Mouse (Mus musculus) midbrain, embryonic 13.5 days (tissue): ENCODE results near the gene Traf3ip3. TPM values are rescaled to one million over a fixed set of nuclear protein-coding genes. Genes with fewer than 3 reads are reported as not detected.

ENCODE experiments used
- ATAC-seq: fragments of 200-750 bp; cut with Nextera tagmentation; 2 replicates; pipeline ENCODE4 v1.8.0; 2017; ENCODE audit warnings: mild to moderate bottlenecking, moderate TSS enrichment, moderate library complexity
- H3K27ac ChIP-seq: fragments of 300-500 bp; sonication (generic); 2 replicates; pipeline ENCODE4 v1.5.1; 2015; ENCODE audit warnings: inconsistent platforms, mild to moderate bottlenecking, moderate library complexity
- H3K27me3 ChIP-seq: fragments of 300-500 bp; sonication (generic); 2 replicates; pipeline ENCODE4 v1.6.1; 2015; ENCODE audit warnings: mild to moderate bottlenecking, inconsistent platforms
- H3K36me3 ChIP-seq: fragments of 300-500 bp; sonication (generic); 2 replicates; pipeline ENCODE4 v1.6.1; 2015; ENCODE audit warnings: mild to moderate bottlenecking, inconsistent platforms
- H3K4me1 ChIP-seq: fragments of 300-500 bp; sonication (generic); replicated peaks from 2 replicates; pipeline ENCODE4 v1.6.1; 2015; ENCODE audit warnings: inconsistent platforms
- H3K4me2 ChIP-seq: fragments of 300-500 bp; sonication (generic); replicated peaks from 2 replicates; pipeline ENCODE4 v1.6.1; 2015; ENCODE audit warnings: moderate library complexity, mild to moderate bottlenecking, inconsistent platforms
- H3K4me3 ChIP-seq: fragments of 300-500 bp; sonication (generic); replicated peaks from 2 replicates; pipeline ENCODE4 v1.5.1; 2015; ENCODE audit warnings: mild to moderate bottlenecking, inconsistent platforms
- H3K9ac ChIP-seq: fragments of 300-500 bp; sonication (generic); replicated peaks from 2 replicates; pipeline ENCODE4 v1.6.1; 2015; ENCODE audit warnings: mild to moderate bottlenecking, inconsistent platforms
- H3K9me3 ChIP-seq: fragments of 300-500 bp; sonication (generic); 2 replicates; pipeline ENCODE4 v1.6.1; 2016; ENCODE audit warnings: mild to moderate bottlenecking, inconsistent platforms
- WGBS: fragments of 180-500 bp; shearing (Covaris S2); methylation state at CpG from one replicate; pipeline ENCODE4 v1.1.7; 2015; 5-methylcytosine and 5-hydroxymethylcytosine counted together
- polyA plus RNA-seq: library from polyadenylated mRNA; unstranded; fragments of >200 nt; fragmentation: Nextera tagmentation; extraction: Ambion mirVana; gene quantifications from 2 replicates; pipeline ENCODE4 v1.2.1, GENCODE M21; 2015

Traf3ip3 gene
- polyA plus RNA-seq, 1 experiment from 2014 or later = 1.1 TPM

GRCm38 (mm10) chr1:193229570-193229969, 28.1 kb upstream of the Traf3ip3 start:
- Histone ChIP-seq H3K27ac (no peak overlapping the region), H3K4me2 (no peak overlapping the region), H3K27me3 (no peaks in the 10 kb centered on the region), H3K9ac (no peak overlapping the region), H3K9me3 (no peaks in the 10 kb centered on the region), H3K4me3 (no peak overlapping the region), H3K4me1 (no peaks in the 10 kb centered on the region), H3K36me3 (no peaks in the 10 kb centered on the region)
- ATAC-seq = no peak
- 97% methylated on average over 5 of the region's 5 CpGs for WGBS

GRCm38 (mm10) chr1:193227537-193227936, 26.0 kb upstream of the Traf3ip3 start:
- Histone ChIP-seq H3K4me1 (no peaks in the 10 kb centered on the region), H3K27ac (0 out of 2 replicates have a peak overlapping the region, but pooled peaks have one; percentile 17), H3K27me3 (no peaks in the 10 kb centered on the region), H3K9me3 (no peaks in the 10 kb centered on the region), H3K9ac (no peak overlapping the region), H3K36me3 (no peaks in the 10 kb centered on the region), H3K4me3 (no peak overlapping the region), H3K4me2 (no peak overlapping the region)
- ATAC-seq = no peak
- 78% methylated on average over 4 of the region's 4 CpGs for WGBS

- no peak overlapping the region for H3K4me3 ChIP-seq
- H3K27me3 ChIP-seq = no peaks in the 10 kb centered on the region
- peak overlapping the region; percentile 17; the same call in 1 of the 2 replicates for H3K27ac ChIP-seq
- no peak overlapping the region for H3K9ac ChIP-seq
- no peaks in the 10 kb centered on the region for H3K36me3 ChIP-seq
- H3K9me3 ChIP-seq = no peaks in the 10 kb centered on the region
- no peak overlapping the region for H3K4me2 ChIP-seq
- WGBS = 55% methylated on average over 7 of the region's 7 CpGs
- no peaks in the 10 kb centered on the region for H3K4me1 ChIP-seq
- no peak for ATAC-seq
These were observed 25.4 kb upstream of the Traf3ip3 start for GRCm38 (mm10) chr1:193226724-193227522.

- WGBS = 95% methylated on average over 4 of the region's 4 CpGs
- no peak overlapping the region for H3K4me3 ChIP-seq
These were observed 24.6 kb upstream of the Traf3ip3 start for GRCm38 (mm10) chr1:193226114-193226513.

GRCm38 (mm10) chr1:193225531-193225930, 24.0 kb upstream of the Traf3ip3 start:
- no peak overlapping the region for H3K4me2 ChIP-seq
- H3K4me1 ChIP-seq = no peaks in the 10 kb centered on the region
- 24% methylated on average over 3 of the region's 3 CpGs for whole genome bisulfite sequencing
- H3K36me3 ChIP-seq = no peaks in the 10 kb centered on the region
- no peak overlapping the region for H3K9ac ChIP-seq
- no peak overlapping the region for H3K27ac ChIP-seq
- H3K9me3 ChIP-seq = no peaks in the 10 kb centered on the region
- H3K4me3 ChIP-seq = no peak overlapping the region
- ATAC-seq = no peak
- H3K27me3 ChIP-seq = no peaks in the 10 kb centered on the region

More at GRCm38 (mm10) chr1:193226114-193226513, 24.6 kb upstream of the Traf3ip3 start:
- Histone ChIP-seq H3K9me3 (no peaks in the 10 kb centered on the region), H3K27ac (no peak overlapping the region), H3K4me2 (no peak overlapping the region), H3K36me3 (no peaks in the 10 kb centered on the region), H3K4me1 (no peaks in the 10 kb centered on the region), H3K9ac (no peak overlapping the region), H3K27me3 (no peaks in the 10 kb centered on the region)
- no peak for ATAC-seq

- H3K27ac ChIP-seq = no peak overlapping the region
- H3K27me3 ChIP-seq = no peaks in the 10 kb centered on the region
- no peaks in the 10 kb centered on the region for H3K36me3 ChIP-seq
- H3K9ac ChIP-seq = no peak overlapping the region
- H3K4me3 ChIP-seq = no peak overlapping the region
- ATAC-seq = no peak
- no peaks in the 10 kb centered on the region for H3K9me3 ChIP-seq
- no peaks in the 10 kb centered on the region for H3K4me1 ChIP-seq
- 72% methylated on average over 5 of the region's 5 CpGs for WGBS
- H3K4me2 ChIP-seq = no peak overlapping the region
These were observed 18.9 kb upstream of the Traf3ip3 start for GRCm38 (mm10) chr1:193220408-193220807.

GRCm38 (mm10) chr1:193216000-193216399, 14.5 kb upstream of the Traf3ip3 start:
- H3K4me1 ChIP-seq = no peaks in the 10 kb centered on the region
- ATAC-seq = no peak
- no peaks in the 10 kb centered on the region for H3K9me3 ChIP-seq
- no peak overlapping the region for H3K27ac ChIP-seq
- H3K27me3 ChIP-seq = no peaks in the 10 kb centered on the region
- no peaks in the 10 kb centered on the region for H3K36me3 ChIP-seq
- no peak overlapping the region for H3K4me3 ChIP-seq
- H3K9ac ChIP-seq = no peak overlapping the region
- 74% methylated on average over 3 of the region's 3 CpGs for WGBS
- H3K4me2 ChIP-seq = no peak overlapping the region

- no peaks in the 10 kb centered on the region for H3K27me3 ChIP-seq
- 81% methylated on average over 5 of the region's 5 CpGs for WGBS
- H3K9me3 ChIP-seq = no peaks in the 10 kb centered on the region
- H3K4me3 ChIP-seq = no peak overlapping the region
- ATAC-seq = no peak
- no peak overlapping the region for H3K9ac ChIP-seq
- no peak overlapping the region for H3K27ac ChIP-seq
- H3K4me2 ChIP-seq = no peak overlapping the region
- H3K4me1 ChIP-seq = no peaks in the 10 kb centered on the region
- no peaks in the 10 kb centered on the region for H3K36me3 ChIP-seq
These were observed 12.6 kb upstream of the Traf3ip3 start for GRCm38 (mm10) chr1:193214053-193214452.

GRCm38 (mm10) chr1:193211371-193211770, 9.9 kb upstream of the Traf3ip3 start:
- Histone ChIP-seq H3K27me3 (no peaks in the 10 kb centered on the region), H3K4me1 (no peaks in the 10 kb centered on the region), H3K4me3 (no peak overlapping the region), H3K36me3 (no peaks in the 10 kb centered on the region), H3K9ac (no peak overlapping the region), H3K4me2 (no peak overlapping the region), H3K9me3 (no peaks in the 10 kb centered on the region), H3K27ac (no peak overlapping the region)
- ATAC-seq = no peak
- WGBS = 81% methylated on average over 5 of the region's 5 CpGs

GRCm38 (mm10) chr1:193208178-193208577, 6.7 kb upstream of the Traf3ip3 start:
- H3K4me2 ChIP-seq = no peak overlapping the region
- 43% methylated on average over 2 of the region's 2 CpGs for WGBS
- no peak overlapping the region for H3K4me3 ChIP-seq
- no peaks in the 10 kb centered on the region for H3K36me3 ChIP-seq
- no peaks in the 10 kb centered on the region for H3K4me1 ChIP-seq
- ATAC-seq = no peak
- no peak overlapping the region for H3K9ac ChIP-seq
- no peaks in the 10 kb centered on the region for H3K27me3 ChIP-seq
- no peak overlapping the region for H3K27ac ChIP-seq
- no peaks in the 10 kb centered on the region for H3K9me3 ChIP-seq

- Histone ChIP-seq H3K27ac (no peak within 1 kb of the TSS), H3K9me3 (no peaks in the 10 kb centered on the region), H3K27me3 (no peaks in the 10 kb centered on the region), H3K4me1 (no peaks in the 10 kb centered on the region), H3K4me2 (no peak within 1 kb of the TSS), H3K9ac (no peak within 1 kb of the TSS), H3K4me3 (no peak within 1 kb of the TSS), H3K36me3 (no peaks in the 10 kb centered on the region)
- ATAC-seq = no peak
- WGBS = 89% methylated on average over 3 of the region's 3 CpGs
These were observed 6.0 kb upstream of the Traf3ip3 start, which contains the start of gene Lamb3 for GRCm38 (mm10) chr1:193207503-193207902. TSS of gene Lamb3 (plus strand) at chr1:193207699.

- no peak for ATAC-seq
- no peak overlapping the region for H3K27ac ChIP-seq
- no peaks in the 10 kb centered on the region for H3K4me1 ChIP-seq
- H3K9me3 ChIP-seq = no peaks in the 10 kb centered on the region
- WGBS = 92% methylated on average over 2 of the region's 2 CpGs
- no peak overlapping the region for H3K4me3 ChIP-seq
- no peaks in the 10 kb centered on the region for H3K36me3 ChIP-seq
- H3K27me3 ChIP-seq = no peaks in the 10 kb centered on the region
- no peak overlapping the region for H3K4me2 ChIP-seq
- H3K9ac ChIP-seq = no peak overlapping the region
These were observed 3.9 kb upstream of the Traf3ip3 start for GRCm38 (mm10) chr1:193205431-193205830.

GRCm38 (mm10) chr1:193203821-193204220, 2.3 kb upstream of the Traf3ip3 start:
- 66% methylated on average over 2 of the region's 2 CpGs for WGBS
- no peak overlapping the region for H3K4me2 ChIP-seq
- ATAC-seq = no peak

More at GRCm38 (mm10) chr1:193203821-193204220, 2.3 kb upstream of the Traf3ip3 start:
- Histone ChIP-seq H3K27me3 (no peaks in the 10 kb centered on the region), H3K27ac (no peak overlapping the region), H3K4me3 (no peak overlapping the region), H3K9ac (no peak overlapping the region), H3K36me3 (no peaks in the 10 kb centered on the region), H3K9me3 (no peaks in the 10 kb centered on the region), H3K4me1 (no peaks in the 10 kb centered on the region)
